Mouse (Mus musculus) bone marrow macrophage, adult 2 months (primary cell): ENCODE results near the gene Mgst3.

Source experiments
- CTCF ChIP-seq: IDR thresholded peaks from 2 replicates; pipeline ENCODE4 v1.5.1; 2012; ENCODE audit warnings: low read depth, mild to moderate bottlenecking, low read length, moderate library complexity
- POLR2A ChIP-seq: IDR thresholded peaks from 2 replicates; pipeline ENCODE4 v1.6.1; 2012; ENCODE audit warnings: mild to moderate bottlenecking, low read depth, low read length, borderline replicate concordance

- no peak for TF ChIP-seq POLR2A
- TF ChIP-seq CTCF = no peak
These were observed 33.4 kb downstream of the Mgst3 start for GRCm38 (mm10) chr1:167360268-167360667.
